ENCODE assay signal across 8 mouse cellular contexts in the genomic region with DNA sequence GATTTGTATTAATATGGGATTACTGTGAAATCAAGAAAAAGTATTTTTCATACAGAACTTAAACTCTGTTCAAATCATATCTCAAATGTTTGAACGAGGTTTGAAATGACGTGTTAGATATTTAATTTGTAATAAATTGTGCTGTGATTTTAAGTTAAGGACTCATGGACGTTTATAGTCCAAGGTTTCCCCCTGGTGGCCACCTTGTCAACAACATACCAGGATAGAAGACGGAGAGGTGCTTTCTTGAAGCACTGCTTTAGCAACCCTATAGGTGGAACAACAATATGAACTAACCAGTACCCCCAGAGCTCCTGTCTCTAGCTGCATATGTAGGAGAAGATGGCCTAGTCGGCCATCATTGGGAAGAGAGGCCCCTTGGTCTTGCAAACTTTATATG.
DNase-seq lines count a peak whose midpoint lies in the region; ATAC-seq and TF ChIP-seq lines count a peak whose summit lies in the region.
"Not testable (repeated sequence)": the region's sequence is repeated elsewhere in the genome, so short reads cannot be mapped to it uniquely, and the experiment has no call there.

No protein-coding gene starts in this region.

- not testable (repeated sequence) for H3K9me3 ChIP-seq in MEL (replicated peaks; ENCODE audit: insufficient read depth, low read length); forebrain, embryonic 13.5 days (replicated peaks); kidney, embryonic 16.5 days (ENCODE audit: low read length); midbrain, embryonic 13.5 days

- not testable (repeated sequence) for H3K4me3 ChIP-seq in MEL (ENCODE audit: control insufficient read depth in 1 of 2, insufficient read depth in 1 of 2, low read depth in 2 of 2, low read length in 2 of 2); forebrain, embryonic 13.5 days; kidney, embryonic 16.5 days (ENCODE audit: low read length); midbrain, embryonic 13.5 days (replicated peaks)

- not testable (repeated sequence) for H3K27me3 ChIP-seq in MEL (ENCODE audit: control insufficient read depth in 1 of 2, insufficient read depth in 2 of 2, low read length in 2 of 2); forebrain, embryonic 13.5 days; kidney, embryonic 16.5 days (ENCODE audit: insufficient read depth, low read length); midbrain, embryonic 13.5 days

- H3K79me2 ChIP-seq in MEL (ENCODE audit: control insufficient read depth, insufficient read depth, low read length, poor library complexity) = not testable (repeated sequence)

- intact Hi-C loops in left cerebral cortex, postnatal 4 days (cut with DNase I) = loop anchor here (1.0 kb wide), 1 partner anchor 599 kb away; no protein-coding TSS in a partner anchor

- ATAC-seq in forebrain, embryonic 13.5 days = peak; percentile 83
- ATAC-seq in kidney, embryonic 16.5 days (ENCODE audit: low FRiP score, low TSS enrichment) = peak; percentile 70; the same call in 1 of the 2 replicates
- peak; percentile 58; the same call in 1 of the 2 replicates for ATAC-seq in midbrain, embryonic 13.5 days

- DNase-seq in MEL (ENCODE audit: low read depth, low spot score) = peak; percentile 21
- peak; percentile 14 for DNase-seq in cerebellum, adult 11-12 months
- DNase-seq in heart, adult 9 months (ENCODE audit: low spot score in 2 of 2) = peak; percentile 24 to 70
- peak; percentile 79 for DNase-seq in left cerebral cortex, postnatal 4 days
- peak; percentile 86 for DNase-seq in right cerebral cortex, postnatal 4 days

- not testable (repeated sequence) for H3K4me2 ChIP-seq in forebrain, embryonic 13.5 days; kidney, embryonic 16.5 days (replicated peaks; ENCODE audit: low read depth, low read length); midbrain, embryonic 13.5 days (replicated peaks)

- peak in 2 of 3 experiments; percentile 15 to 34; a peak in 2 of 6 replicates for TF ChIP-seq CTCF in MEL (IDR thresholded peaks at IDR 0.05 in 2 of 3, conservative IDR thresholded peaks at IDR 0.05 in 1 of 3; ENCODE audit: control insufficient read depth in 1 of 3, insufficient read depth in 1 of 3, low read depth in 2 of 3, low read length in 3 of 3, poor library complexity in 1 of 3, severe bottlenecking in 1 of 3)

- TF ChIP-seq EP300 in MEL (IDR thresholded peaks at IDR 0.05; ENCODE audit: low read depth in 1 of 2, low read length in 2 of 2) = not testable (repeated sequence)

- 18% methylated on average over 5 of the region's 5 CpGs for WGBS in forebrain, embryonic 13.5 days
- WGBS in kidney, embryonic 16.5 days = 5% methylated on average over 5 of the region's 5 CpGs
- 15% methylated on average over 5 of the region's 5 CpGs for WGBS in midbrain, embryonic 13.5 days

- H3K9ac ChIP-seq in MEL (ENCODE audit: control insufficient read depth, low read depth, low read length, poor library complexity, severe bottlenecking); forebrain, embryonic 13.5 days; kidney, embryonic 16.5 days (replicated peaks; ENCODE audit: low read length); midbrain, embryonic 13.5 days (replicated peaks): not testable (repeated sequence)

- H3K27ac ChIP-seq in MEL (ENCODE audit: control insufficient read depth, low read depth, low read length); forebrain, embryonic 13.5 days; kidney, embryonic 16.5 days (ENCODE audit: low read length); midbrain, embryonic 13.5 days: not testable (repeated sequence)

- TF ChIP-seq RAD21 in MEL (IDR thresholded peaks at IDR 0.05; ENCODE audit: low read depth, low read length) = peak; percentile 43

- not testable (repeated sequence) for TF ChIP-seq POLR2A in MEL (IDR thresholded peaks at IDR 0.05; ENCODE audit: control insufficient read depth in 1 of 2, insufficient read depth in 1 of 2, low read depth in 1 of 2, low read length in 2 of 2, poor library complexity in 1 of 2)

- H3K4me1 ChIP-seq in MEL (ENCODE audit: control insufficient read depth in 1 of 2, insufficient read depth in 2 of 2, low read length in 2 of 2); forebrain, embryonic 13.5 days; kidney, embryonic 16.5 days (ENCODE audit: insufficient read depth, low read length); midbrain, embryonic 13.5 days (replicated peaks): not testable (repeated sequence)

- not testable (repeated sequence) for H3K36me3 ChIP-seq in MEL (ENCODE audit: control insufficient read depth in 1 of 2, insufficient read depth in 2 of 2, low read length in 2 of 2); forebrain, embryonic 13.5 days (ENCODE audit: poor library complexity, severe bottlenecking); kidney, embryonic 16.5 days (ENCODE audit: insufficient read depth, low read length); midbrain, embryonic 13.5 days

TF ChIP-seq in MEL, 35 proteins besides CTCF, POLR2A, EP300 and RAD21:
- TF ChIP-seq ZC3H11A (IDR thresholded peaks at IDR 0.05; ENCODE audit: low read depth, low read length) (peak; percentile 30), SMC3 (IDR thresholded peaks at IDR 0.05; ENCODE audit: low read depth, low read length) (peak; percentile 49)

Comparison
In these comparisons a context has a peak if more than half of its experiments do, and no peak if none do; other contexts are left out.
1. DNase-seq: peak in every context shown above with its lines; median percentile 86 in right cerebral cortex, postnatal 4 days; 79 in left cerebral cortex, postnatal 4 days; 47 in heart, adult 9 months; 21 in MEL; 14 in cerebellum, adult 11-12 months.